Mouse (Mus musculus): ENCODE data around the gene Dph5.
"Not testable (repeated sequence)": the region's sequence is repeated elsewhere in the genome, so short reads cannot be mapped to it uniquely, and the experiment has no call there.

The Dph5 gene

DNA sequence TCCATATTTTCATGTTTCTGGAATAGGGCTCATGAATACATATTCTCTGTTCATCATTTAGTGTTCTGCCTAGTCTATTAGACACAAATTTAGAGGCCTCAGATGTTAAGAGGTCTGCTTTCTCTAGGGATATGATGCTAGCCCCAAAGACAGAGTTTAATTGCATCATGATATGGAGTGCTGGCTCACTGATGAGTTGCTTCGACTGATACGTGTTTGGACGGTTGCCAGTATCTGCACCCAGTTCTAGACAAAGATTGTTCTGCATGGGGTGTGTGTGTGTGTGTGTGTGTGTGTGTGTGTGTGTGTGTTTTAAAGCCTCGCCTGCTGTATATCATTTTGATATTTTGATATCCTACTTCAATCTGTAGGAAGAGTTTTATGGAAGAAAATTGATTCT, 4.7 kb downstream of the Dph5 start:
- no peak for DNase-seq (ENCODE audit: low read depth, low spot score)

DNA sequence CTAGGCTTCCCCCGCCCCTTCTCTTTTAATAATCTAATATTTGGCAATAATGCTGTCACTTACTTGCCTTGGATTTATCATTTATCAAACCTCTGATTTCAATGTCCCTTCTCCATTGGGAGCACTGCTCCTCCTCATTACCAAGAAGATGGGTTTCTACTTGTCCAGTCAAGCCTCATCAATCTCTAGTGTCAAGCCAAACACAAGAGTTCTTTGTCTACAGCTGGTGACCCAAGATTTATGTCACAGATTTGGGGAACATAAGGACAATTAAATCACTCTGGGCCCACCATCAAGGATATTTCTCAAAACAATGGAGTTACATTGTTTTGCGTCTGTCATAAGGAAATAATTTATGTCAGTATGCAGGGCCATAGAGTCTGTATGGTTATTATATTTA, 5.5 kb downstream of the Dph5 start:
- DNase-seq (ENCODE audit: low read depth, low spot score) = no peak

DNA sequence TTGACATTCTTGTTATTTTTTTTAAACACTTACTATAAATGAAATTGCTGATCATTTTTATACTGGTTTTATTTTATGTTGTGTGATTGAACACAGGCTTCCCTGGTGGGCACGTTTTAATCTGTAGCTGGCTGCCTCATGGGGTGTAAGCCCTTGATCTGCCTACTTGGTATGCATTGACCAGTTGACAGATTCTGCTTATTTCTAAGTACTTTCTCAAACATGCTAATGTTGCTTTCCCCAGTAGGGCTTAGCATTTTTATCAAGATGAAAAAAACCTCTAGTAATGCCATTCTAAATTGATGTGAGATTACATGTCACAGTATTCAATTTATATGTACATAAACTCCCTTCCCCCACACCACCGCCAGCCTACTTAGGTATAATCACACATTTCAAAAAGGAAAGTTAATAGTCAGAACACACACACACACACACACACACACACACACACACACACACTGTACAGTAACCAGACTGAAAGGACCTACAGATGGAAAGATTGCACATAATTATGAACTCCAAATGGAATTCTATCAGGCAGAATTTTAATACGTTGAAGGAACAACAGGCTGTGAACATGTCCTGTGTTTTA, 10.8 kb downstream of the Dph5 start:
- no peak for DNase-seq (ENCODE audit: low read depth, low spot score)

DNA sequence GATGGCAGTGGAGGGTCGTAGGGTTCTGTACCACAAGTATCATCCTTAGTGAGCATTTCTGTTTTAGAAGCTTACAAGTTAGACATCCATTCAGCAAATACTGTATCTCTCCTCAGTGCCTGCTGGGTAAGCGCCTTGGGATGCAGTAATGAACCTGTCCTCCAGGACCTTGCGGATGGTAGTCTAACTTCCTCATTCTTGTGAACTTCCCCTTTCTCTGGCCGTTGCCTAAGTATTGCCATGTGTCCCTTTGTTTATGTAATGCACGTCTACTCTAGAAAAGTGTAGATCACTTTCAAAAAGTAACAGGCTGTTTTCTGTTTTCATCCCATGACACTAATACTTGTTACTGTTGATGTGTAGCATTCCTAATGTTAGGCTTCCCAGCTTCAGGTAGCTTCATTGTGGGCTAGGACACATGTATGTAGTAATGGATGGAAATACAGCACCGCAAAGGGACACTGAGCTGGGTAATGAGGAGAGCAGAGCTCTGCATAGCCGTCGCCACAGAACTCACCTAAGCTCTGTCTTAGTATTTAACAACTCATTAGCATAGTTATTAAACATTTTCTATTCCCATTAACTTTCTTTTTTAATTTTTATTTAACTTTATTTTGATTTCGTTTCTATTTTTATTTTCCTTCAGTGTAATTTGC, 14.8 kb downstream of the Dph5 start:
- DNase-seq (ENCODE audit: low read depth, low spot score) = no peak

DNA sequence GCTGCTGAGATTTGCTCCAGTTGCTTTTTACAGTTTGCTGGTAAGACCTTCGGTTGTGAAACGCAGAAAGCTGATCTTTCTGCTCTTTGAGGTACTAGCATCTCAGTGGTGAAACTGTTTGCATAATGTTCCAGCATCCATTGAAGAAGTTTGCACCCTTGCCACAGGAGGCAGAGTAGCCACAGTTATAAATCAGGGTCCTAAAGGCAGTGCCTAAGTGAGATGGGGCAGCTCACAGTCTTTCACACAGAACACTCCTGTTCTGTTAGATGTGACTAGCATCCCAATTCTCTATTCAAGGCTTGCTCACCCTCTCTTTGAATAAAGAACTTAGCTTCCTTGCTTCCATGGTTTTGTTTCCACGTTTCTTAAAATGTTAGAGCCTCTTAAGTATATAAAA, 17.4 kb downstream of the Dph5 start:
- DNase-seq (ENCODE audit: low read depth, low spot score) = no peak

DNA sequence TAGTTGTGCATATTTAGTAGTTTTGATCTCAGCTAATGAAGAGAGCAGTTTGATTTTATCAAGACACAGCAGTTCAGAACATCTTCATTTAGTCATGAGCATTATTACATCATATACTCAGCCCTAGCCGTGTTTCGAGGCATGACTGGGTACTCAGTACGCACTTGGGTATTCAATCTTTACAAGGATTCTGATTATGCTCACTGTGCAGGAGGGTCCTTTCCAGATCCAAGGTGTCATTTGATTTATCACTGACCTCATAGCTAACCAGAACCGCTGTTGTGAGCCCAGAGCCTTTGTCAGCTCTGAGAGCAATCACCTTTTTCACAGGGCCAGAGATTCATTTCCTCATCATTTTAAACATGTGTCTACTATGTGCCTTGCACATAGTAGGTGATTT, 17.9 kb downstream of the Dph5 start:
- no peak for DNase-seq (ENCODE audit: low read depth, low spot score)

DNA sequence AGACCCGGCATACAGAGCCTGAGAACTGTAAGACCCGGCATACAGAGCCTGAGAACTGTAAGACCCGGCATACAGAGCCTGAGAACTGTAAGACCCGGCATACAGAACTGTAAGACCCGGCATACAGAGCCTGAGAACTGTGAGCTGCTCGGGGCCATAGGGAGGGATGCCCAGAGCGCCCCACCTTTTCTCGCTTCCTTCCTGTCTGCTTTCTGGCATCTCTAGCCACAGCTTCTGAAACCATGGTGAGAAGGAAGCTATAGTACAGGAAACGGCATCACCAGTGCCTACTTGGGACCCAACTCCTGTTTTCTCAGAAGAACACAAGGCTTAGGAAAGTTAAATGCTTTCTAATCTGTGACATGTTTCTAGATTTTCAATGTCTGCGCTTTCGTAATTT, 19.8 kb downstream of the Dph5 start:
- not testable (repeated sequence) for DNase-seq (ENCODE audit: low read depth, low spot score)

DNA sequence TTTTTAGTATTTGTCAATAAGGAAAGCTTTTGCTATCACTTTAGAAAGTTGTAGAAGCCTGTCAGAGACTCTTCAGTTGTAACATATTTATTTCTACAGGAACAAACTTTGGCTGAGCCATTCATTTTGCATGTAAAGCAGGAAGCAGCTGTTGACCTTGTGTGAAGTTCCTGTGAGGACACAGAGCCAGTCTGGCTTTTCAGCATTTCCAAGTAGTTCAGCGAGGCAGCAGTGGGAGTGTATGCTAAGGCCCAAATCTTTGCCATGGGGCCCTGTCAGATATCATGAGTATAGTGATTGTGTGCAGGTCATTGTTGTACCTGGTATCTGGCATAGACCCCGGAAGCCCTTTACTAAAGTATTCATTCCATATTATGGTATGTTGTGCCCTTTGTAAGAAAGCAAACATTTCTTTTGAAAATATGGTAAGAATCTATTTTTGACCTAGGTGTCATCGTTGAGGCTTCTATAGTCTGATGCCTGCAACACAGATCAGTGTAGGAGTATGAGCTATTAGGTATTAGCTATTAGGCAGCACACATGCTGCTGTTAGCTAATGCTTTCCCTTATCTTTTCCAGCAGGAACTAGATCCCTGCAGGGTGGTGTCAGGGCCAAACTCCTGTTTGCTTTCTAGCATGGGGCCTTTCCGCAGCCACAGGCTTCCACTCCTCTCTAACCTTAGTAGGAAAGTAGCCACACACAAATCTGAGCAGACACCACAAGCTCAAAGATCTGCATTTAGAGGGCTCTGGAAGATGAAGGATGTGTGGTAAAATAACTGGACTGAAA, 37.0 kb downstream of the Dph5 start:
- no peak for DNase-seq (ENCODE audit: low read depth, low spot score)

DNA sequence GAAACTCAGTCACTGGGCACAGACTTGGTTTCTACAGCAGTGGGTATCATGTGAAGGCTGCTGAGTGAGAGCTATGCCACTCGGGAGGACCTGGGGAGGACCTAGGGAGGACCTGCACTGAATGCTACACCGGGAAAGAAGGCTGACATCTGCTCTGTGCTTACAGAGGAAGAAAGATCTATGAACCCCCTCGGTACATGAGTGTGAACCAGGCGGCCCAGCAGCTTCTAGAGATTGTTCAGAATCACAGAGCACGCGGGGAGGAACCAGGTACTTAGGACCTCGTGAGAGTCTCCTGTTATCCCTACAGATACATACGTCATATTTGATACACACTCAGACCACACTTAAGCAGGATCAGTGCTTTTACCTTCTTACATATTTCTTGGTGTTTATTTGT, 38.9 kb downstream of the Dph5 start:
- no peak for DNase-seq (ENCODE audit: low read depth, low spot score)

DNA sequence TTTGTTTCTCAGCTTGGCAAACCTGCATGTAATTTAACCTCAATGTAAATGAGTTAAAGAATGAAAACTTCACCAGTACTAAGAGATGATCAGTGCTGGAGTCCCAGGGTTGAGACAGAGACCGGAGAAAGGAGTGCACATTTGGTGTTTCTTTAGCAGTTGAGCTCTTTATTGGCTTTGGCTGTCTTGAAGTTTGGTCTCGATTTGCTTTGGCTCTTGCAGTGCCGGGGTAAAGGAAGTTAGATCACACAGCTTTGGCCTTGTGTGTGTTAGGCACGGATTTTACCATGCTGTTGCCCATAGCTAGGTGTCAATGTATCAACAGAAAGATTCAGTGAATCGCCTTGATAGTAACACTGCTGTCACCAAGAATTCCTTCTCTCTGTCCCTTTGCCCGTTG, 44.1 kb downstream of the Dph5 start:
- DNase-seq (ENCODE audit: low read depth, low spot score) = no peak

DNA sequence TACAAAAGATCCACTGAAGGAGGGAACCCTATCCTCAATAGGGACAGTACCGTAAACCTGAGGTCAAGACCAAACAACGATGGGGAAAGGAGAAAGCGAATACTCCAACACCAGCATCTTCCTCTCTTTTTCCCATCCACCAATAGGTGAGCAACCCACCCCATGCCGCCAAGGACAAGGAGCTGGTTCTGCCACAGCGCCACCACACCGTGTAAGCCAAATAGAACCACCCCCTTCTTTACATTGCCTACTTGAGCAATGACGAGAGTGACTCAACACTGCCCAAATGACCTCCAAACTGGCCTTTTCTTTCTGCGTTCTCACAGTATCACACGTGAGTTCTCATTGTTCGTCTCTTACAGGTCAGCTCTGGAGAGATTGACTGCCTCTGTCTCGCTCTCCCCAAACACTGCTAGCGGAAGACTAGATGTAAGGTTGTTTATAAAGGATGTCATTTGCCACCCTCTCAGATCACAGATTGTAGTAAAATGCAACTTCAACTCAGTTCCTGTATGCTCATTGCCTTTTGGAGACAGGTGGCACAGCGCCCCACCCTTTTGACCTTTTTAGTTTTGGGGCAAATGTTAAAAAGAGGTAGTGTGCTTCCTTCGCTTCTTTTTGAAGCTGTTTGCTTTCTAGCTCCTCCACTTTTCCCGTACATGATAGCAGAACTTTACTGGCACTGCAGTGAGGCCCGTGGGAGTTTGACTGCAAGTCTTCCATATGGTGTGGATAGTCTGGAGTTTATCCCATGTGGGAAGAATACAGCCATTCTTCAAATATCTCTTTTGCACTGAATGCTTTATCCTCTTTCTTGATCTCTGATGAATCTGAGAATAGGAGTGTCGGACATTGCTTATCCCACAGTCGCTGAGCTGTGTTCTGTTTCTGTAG, 45.9 kb downstream of the Dph5 start:
- peak; percentile 35 for DNase-seq (ENCODE audit: low read depth, low spot score)

DNA sequence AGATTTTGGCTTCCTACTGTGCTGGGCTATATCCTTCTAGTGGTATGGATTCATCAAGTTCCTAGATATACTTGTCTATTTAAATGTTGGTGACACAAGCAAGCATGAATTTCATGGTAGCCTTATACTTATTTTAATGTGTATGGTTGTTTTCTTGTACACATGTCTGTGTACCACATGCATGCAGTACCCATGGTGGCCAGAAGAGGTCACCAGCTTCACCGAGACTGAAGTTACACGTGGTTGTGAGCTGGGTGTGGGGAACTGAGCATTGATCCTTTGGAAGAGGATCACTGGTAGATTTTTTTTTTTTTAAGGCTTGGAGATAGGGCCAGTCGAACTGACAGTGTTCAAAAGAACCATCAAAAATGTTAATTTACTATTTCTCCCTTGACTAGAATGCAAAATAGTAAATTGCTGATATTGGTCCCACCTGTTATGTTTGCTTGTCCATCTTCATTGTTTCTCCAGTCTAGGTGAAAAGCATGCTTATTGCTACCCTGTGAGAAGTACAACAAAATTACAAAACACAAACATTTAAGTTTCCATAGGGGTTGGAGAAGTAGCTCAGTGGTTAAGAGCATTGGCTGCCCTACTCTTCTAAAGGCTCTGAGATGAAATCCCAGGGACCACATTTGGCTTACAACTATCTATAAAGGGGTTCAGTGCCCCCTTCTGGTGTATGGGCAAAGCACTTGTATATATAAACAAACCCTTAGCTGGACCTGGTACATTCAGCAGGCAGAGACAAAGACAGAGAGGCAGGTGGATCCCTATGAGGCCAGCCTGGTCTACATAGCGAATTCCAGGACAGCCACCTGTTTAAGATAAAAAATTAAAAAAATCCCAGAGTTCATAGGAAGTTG, 49.3 kb downstream of the Dph5 start:
- peak; percentile 83 for DNase-seq (ENCODE audit: low read depth, low spot score)

DNA sequence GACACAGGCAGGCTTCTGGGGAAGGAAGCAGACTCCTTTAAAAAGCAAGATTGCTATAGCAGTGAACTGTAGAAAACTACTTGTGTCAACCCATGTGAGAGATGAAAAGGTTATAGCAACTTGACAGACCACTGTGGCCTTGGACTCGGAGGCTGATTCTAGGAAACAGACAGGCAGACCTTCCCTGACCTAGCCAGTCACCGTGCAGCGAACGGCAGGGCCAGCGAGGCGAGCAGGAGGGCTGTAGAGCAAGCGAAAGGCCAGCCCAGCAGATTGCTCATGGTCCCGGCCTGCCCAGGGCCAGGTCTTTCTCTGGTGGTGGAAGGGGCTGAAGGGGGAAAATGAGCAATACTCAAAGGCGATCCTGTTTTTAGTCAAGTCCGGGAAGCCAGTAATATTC, 50.2 kb downstream of the Dph5 start:
- DNase-seq (ENCODE audit: low read depth, low spot score) = no peak

DNA sequence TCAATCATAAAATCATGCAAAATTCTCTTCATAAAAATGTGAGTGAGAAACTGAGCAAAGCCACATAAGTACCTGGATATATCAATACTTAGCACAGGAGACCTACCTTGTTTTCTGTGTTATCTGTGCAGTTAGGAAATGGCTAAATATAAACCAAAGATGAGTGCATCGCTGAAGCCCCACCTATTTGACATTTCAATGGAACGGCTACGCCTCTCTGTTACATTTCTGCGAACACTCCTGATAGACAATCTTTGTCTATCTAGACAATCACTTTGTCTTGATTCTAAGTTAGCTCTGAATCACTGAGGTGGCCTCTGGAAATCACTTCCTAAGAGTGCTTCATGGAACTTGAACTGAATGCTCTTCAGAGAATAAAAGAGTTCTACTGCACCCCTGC, 52.9 kb downstream of the Dph5 start:
- DNase-seq (ENCODE audit: low read depth, low spot score) = no peak

DNA sequence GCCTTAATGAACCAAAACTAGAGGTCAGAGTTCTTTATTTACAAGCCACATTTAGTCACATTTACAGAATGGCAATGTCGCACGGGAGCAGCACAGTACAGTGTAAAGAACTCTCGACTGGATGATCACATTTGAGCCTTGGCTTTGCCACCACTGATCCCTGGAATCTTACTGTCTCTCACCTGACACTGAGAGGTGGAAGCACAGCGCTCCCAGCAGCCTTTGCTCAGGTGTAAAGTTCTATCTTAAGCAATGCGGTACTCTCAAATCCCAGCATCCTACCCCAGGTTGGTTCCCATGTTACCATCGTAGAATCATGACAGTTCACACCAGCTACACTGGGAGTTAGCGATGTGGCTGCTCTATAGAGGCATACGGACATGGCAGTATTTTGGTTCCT, 53.8 kb downstream of the Dph5 start:
- DNase-seq (ENCODE audit: low read depth, low spot score) = no peak

DNA sequence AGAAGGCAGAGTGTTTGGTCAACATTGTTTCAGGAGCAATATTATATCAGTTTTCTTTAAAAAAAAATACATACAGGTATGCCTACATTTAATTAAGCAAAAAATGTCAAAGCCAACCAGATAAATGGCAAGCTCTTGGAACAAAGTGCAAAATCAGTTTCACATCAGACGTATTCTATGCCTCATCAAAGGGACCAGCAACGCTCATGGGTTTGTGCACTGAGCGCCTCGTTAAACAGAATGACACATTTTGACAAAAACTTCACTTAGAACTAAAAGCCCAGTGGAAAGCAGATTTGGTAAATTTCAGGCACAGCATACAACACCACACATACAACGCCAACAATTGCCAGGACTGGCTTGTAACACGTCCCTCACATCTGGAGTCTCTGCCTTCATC, 56.7 kb downstream of the Dph5 start:
- no peak for DNase-seq (ENCODE audit: low read depth, low spot score)

DNA sequence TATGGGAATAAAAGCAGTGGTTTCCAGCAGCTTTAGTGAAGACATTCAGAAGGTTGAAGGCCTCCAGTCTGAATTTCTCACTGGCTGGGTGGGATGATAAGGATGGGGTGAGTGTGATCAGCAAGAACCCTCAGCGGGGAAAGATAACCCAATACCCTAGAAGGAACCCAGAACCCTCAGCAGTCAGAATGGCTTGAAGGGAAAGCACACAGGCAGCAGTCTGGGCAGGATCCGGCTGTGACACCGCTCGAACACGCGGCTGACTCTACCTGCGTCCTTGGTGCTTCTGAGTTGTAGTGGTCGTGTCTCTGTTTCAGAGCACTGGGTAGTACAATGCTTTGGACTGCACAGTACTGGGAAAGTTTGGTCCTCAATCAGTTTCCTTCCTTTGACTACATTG, 58.6 kb downstream of the Dph5 start:
- no peak for DNase-seq (ENCODE audit: low read depth, low spot score)

DNA sequence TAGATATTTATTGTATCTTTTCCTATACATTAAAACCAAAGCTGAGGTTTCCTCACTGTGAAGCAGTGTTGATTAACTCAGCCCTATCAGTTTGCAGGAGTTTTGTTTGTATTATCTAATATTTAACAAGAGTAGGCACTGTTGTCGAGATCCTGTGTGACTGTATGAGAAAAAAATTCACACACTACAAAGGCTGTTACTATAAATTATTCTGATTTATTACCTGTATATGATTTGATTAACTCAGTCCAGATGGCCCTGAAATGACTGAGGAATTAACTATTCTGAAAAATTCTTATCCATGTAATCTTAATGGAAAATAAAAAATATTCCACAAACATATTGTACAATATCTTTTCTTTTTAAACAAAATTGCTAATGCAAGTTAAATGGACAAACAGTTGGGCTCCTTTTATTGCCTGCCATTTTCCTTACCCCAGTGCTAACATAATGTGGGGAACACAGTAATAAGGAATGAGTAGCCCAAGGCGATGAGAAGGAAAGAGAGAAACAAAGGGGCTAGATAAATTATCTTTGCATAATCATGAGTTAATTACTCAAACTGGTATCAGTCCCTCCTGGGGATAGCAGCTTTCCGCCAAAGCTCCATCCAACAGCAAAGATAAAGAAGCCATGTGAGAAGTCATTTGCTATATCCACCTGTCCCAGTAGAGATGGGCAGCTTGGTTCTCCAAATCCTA, 61.7 kb downstream of the Dph5 start:
- DNase-seq (ENCODE audit: low read depth, low spot score) = no peak

DNA sequence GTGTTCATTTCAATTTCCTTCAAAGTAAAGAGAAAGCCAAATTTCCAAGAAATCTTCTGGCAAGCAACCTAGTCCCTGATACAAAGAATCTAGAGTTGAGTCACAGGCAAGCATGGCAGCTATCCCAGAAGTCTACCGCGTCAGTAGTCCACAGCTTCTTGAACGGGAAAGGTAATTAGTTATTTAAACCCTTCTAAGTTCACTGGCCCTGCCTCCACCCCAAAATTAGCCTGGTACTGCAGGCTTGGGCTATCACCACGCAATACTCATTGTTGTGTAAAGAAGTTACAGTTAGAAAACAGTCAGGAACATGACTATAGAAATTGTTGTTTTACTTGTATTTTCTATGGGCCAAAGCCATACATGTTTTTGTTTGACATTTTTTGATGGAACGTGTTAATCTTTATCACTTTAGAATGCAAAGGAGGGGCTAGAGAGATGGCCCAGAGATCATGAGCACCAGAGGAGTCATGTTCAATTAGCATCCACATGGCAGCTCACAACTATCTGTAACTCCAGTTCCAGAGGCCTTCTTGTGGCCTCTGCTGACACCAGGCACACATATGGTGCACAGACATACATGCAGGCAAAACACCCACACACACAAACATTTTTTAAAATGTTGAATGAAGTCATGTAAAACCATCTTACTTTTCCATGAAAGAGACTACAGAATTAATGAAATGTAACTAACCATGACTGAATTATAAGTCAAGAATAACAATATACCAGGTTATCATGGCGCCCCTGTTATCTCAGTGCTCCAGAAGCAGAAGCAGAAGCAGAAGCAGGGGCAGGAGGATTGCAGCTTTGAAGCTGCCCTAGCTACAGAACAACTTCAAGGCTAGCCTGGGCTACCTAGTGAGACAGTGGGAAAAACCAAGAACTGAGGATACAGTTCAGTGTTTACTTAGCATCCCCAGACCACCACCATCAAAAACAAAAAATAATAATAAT, 62.6 kb downstream of the Dph5 start:
- DNase-seq (ENCODE audit: low read depth, low spot score) = no peak

All from R1 (cell line).